Mouse (Mus musculus) thymus, postnatal 4 days (tissue): ENCODE data around the gene Myog.

ENCODE experiments used
- DNase-seq: peaks from one replicate; pipeline ENCODE4 v3.0.0; 2021

The Myog gene

DNA sequence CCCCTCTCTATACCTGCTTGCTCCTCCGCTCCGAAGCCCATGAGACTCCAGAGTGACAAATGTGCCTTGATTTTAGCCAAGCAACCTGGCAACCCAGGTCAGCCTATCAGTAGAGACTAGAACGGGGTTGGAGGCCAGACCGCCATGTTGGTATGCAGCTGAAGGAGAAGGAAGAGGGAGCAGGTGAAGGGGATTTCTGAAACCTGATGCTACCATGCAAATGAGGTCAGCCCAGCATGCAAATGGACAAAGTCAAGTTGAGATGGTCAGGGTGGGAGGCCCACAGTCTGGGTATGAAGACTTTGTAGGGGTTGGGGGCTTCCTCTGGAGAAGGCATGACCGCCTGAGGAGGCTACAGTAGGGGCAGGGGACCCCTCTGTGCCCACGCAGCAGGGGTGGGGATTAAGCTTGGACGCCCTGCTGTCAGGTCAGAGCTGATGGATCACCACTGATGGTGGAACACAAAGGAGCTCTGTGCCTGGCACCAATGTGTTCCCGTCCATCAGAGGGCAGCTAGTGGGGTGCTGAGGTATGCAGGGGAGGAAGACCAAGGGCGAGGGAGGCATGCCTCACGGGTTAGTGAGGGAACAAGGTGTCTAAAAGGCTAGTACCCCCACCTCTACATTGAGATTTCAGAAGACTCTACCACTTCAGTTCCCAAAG, 4.2 kb upstream of the Myog start:
- DNase-seq: no peak

- DNase-seq: no peak
Observed at GRCm38 (mm10) chr1:134288239-134288638, 1.6 kb upstream of the Myog start.

GRCm38 (mm10) chr1:134290300-134290699, 511 bp downstream of the Myog start:
- DNase-seq: no peak

DNA sequence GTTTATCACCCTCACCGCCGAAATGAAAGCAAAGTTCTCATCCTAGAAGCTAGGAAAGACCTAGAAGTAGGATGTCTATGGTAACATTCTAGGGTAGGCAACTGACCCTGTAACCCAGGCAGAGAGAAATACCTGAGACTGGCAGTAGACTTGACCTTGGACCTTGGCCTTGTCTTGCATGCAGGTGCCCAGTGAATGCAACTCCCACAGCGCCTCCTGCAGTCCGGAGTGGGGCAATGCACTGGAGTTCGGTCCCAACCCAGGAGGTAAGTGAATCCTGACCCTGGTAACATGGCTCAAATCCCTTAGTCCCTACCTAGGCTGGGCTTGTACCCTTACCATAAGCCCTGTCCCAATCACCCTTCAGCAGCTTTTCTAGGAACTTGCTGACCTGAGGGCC, 1.1 kb downstream of the Myog start:
- peak; percentile 40 for DNase-seq

- no peak for DNase-seq
Observed at GRCm38 (mm10) chr1:134291555-134291954, 1.8 kb downstream of the Myog start.

GRCm38 (mm10) chr1:134292073-134292472, 2.3 kb downstream of the Myog start:
- no peak for DNase-seq

DNA sequence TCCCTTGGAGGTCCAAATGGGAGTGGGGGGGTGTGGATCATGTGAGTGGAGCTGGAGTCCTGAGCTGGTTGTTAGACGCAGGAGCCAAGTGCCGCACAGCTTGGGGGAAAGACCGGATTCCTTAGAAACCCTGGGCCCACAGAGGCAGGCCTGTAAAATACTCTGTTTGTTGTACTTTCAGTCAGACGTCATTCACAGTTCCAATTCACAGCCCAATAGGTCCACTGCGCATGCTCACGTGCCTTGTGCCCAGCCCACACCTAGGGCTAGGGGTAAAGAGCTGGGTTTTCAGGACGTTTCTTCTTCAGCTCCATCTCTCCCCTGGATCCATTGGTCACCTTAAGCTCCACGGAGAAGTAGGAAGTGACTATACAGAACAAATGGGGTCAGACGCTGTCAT, 2.8 kb downstream of the Myog start:
- DNase-seq: no peak

DNA sequence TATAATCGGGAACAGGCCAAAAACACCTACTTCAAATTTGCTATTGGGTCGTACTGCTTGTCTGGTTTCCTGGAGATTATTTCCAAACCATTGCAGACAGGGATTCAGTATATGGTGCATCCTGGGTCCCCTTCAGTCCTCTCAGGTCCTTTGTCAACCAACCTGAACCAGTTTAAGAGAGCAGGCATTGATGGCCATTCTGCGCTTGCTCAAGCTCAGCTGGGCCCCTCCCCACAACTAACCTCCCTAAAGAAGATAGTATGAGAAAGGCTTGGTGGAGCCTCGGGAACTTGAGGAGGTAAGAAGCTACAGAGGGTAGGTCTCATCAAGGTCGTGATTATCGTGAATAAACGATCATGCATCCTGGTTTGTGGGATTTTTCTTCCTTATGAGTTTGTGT, 3.5 kb downstream of the Myog start:
- no peak for DNase-seq

DNA sequence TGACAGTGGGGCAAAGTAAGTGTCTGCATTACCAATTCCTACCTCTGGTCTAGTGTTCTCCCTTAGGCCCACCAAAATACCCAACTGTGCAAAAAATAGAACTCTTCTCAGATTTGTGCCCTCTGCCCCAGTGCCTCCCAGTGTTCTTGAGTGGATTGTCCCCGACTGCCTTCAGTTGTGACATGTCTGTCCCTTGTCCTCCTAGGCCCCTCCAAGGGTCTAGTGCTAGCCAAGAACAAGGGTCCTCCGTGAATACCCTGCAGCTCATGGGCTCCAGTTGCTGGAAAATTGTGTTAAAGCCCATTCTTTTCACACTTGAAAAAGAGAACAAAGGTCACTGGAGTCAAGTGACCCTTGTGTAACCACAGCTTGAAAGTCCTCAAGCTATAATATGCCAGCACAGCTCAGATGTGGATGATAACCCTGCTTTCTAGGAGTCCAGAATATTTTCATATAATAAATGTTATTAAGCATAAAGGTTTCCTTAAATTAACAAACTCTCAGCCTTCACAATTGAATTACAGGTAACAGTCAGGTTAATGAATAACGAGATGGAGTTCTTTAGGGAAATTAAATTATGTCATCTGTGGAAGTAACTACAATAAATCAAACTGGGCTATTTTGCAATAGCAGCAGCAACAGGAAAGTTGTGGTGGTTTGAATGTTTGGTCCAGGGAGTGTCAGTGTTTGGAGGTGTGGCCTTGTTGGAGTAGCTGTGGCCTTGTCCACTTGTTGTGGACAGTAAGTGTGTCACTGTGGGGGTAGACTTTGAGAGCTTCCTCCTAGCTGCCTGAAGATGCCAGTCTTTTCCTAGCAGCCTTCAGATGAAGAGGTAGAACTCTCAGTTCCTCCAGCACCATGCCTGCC, 4.2 kb downstream of the Myog start:
- no peak for DNase-seq

DNA sequence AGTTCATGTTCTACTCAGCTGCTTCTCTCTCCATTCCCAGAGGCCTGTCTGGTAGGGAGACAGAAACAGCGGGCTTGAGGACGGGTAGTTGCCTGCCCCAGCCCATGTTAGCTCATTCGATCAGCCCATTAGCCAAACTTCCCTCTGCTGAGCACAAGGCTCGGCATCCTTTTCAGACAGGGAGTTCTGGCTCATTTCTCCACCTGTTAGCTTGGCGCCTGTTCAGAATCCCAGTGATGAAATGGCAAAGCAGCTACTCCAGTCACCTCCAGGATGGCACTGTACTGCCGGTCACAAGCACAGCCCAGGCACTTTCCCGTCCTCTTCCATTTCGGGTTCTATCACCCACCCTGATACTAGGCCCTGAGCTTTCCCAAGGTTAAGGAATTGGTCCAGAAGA, 7.5 kb downstream of the Myog start:
- no peak for DNase-seq

DNA sequence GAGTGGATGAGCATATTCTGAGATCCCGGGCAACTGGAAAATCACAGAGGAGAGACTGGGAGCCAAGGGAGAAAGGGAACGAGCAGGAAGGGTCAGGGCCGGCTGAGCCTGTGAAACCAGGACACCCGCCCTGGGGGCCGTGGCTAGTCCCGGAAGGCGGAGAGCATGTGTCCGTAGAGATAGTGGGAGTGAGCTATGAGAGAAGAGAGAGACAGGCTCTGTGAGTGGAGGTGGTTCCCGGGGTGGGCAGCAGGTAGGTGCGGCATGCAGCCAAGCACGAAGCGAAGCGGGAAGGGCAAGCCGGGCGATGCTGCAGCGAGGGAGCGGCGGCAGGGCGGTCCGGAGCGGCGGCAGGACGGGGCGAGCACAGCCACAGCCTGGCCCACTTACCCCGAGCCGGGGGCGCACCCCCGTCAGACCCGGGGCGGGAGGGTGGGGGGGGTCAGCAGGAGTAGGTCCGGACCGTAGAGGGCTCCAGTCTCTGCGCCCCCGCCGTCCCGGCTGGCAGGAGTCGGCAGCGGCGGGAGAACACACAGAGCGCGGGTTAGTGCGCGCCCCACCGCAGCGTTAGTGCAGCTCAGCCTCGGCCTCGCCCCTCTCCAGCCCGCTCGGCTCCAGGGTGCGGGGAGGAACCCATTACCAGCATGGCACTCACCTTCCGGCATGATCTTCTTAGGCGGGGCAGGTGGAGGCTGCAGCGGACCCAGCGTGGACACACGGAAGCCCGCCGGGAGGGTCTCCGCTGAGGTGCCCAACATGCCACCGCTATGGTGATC, 9.0 kb downstream of the Myog start:
- DNase-seq: peak; percentile 51

DNA sequence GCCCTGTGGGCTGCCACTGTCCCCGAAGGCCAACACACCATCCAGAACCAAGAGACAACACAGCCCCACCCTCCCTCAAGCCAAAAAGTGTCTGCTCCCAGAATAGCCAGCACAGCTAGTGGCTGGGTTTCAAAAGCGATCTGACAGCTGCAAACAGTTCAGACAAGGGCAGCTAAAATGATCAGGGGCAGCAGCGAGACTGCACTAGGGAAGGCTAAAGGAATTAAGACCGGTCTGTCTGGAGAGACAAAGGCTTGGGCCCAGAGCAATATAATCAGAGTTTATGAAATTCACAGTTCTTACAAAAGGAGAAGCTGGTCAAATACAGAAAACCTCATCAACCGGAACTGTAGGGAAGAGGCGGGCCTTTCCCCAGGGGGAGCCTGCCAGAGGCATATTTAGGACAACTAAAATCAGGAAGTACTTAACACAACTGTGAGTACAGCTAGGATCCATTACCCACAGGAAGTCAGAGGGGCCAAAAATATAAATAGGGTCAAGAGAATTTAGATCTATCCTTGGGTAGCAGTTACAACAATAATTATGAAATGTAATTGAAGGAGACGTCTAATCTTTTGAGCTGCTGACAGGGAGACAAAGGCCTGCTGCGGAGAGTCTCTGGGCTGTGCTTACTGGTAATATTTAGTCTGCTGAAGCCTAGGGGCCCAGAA, 12.9 kb downstream of the Myog start:
- no peak for DNase-seq

DNA sequence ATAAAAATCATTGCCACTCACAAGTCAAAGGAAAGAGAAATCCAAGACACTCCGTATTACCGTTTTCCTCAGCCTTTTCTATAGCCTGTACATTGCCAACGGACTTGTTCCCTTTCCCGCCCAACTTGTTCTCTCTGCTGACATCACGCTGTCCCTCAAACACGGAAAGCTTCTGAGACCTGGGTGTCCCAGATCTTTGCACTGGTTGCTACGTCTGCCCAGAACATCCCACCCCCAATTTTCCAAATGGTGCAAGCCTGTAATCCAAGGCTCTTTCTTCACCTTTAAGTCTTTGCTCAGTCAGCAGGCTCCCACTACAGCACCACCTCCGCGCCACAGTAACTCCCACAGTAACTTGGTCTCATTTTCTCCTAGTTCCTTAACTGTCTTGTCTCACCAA, 15.2 kb downstream of the Myog start:
- no peak for DNase-seq

- peak; percentile 33 for DNase-seq
Observed at GRCm38 (mm10) chr1:134307409-134307808, 17.6 kb downstream of the Myog start.

GRCm38 (mm10) chr1:134310291-134310690, 20.5 kb downstream of the Myog start:
- no peak for DNase-seq

DNA sequence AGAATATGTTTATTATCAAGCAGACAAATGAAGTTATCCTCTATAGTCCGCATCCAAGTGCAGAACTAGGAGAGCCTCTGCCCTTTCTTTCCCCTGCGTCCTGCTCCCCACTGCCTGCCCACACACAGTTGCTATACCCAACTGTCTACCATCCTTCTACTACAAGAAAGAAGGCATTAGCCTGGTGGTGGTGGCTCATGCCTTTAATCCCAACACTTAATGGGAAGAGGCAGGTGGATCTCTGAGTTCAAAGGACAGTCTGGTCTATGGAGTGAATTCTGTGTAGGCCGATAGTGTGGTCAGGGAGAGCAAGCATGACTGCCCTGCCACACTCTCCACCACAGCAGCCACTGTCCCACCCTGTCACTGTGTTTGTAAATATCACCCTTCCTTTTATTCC, 20.9 kb downstream of the Myog start:
- no peak for DNase-seq

- no peak for DNase-seq
Observed at GRCm38 (mm10) chr1:134311760-134312159, 22.0 kb downstream of the Myog start.

- DNase-seq: no peak
Observed at GRCm38 (mm10) chr1:134315181-134315580, 25.4 kb downstream of the Myog start.

GRCm38 (mm10) chr1:134316361-134316760, 26.6 kb downstream of the Myog start:
- no peak for DNase-seq

DNA sequence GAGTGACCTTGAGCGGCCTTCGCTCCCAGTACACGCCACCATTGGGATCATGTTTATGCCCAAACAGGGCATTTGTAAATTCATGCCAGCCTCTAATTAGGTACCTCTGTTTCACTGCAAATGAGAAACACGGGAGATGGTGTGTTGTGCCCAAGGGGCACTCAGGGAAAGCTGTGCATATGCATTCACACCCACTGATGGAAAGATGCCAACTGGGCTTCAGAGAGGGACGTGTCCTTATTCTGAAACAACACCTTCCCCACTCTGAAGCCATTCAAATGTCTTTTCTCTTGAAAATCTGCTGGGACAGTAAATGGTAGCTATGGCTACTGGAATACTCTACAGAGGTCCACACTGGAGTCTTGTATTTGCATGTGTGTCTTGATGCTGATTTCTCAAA, 28.5 kb downstream of the Myog start:
- no peak for DNase-seq

DNA sequence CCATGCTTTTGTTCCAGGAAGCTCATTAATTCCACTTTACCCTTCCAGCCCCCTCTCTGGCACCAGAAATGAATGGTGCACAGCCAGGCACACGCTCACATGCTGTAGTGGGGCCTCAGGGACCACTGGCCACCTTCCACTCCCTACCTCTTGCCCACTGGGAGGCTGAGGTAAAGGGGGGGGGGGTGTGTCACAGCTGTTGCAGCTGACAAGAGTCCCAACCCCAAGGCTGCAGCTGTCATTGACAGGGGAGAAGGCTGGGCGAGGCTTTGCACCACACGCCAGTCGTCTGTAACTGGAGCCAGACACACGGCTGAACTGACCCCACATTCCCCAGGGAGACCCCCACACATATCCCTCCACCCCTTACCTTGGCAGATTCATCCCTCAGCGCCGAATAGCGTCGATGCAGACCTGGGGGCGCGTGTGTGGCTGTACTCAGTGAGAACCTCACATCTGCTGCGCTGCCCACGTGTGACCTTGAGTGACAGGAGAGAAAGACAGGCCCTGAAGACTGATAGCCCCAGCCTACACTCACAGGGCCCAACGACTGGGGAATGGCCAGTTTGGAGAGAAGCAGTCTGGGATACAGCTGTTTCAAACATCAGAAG, 31.0 kb downstream of the Myog start:
- DNase-seq: no peak

DNA sequence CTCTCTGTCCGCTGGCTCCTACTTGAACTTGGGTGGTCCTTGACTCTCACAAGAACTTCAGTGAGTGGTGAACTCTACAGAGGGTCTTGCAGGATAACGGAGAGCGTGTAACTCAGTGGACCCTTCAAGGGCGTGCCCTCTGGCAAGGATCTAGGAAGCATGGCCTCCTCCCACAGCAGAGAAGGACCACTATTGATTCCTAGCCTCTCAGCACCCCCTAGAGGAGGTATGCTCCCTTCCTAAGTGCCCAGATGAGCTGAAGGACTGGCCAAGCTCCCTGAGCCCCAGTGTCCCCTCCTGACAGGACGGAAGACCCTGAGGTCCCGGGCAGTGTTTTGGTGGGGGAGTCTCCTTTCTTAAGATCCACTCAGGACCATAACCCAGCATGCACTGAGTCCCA, 32.8 kb downstream of the Myog start:
- DNase-seq: no peak
